Mouse (Mus musculus) cerebellum, adult 11-12 months (tissue): ENCODE results near the gene Tbc1d13.
A peak's percentile ranks its signal among the peaks of the same experiment; 100 is the strongest.

Source experiments
- DNase-seq: peaks from one replicate; pipeline ENCODE4 v3.0.0; 2022

Gene Tbc1d13

DNA sequence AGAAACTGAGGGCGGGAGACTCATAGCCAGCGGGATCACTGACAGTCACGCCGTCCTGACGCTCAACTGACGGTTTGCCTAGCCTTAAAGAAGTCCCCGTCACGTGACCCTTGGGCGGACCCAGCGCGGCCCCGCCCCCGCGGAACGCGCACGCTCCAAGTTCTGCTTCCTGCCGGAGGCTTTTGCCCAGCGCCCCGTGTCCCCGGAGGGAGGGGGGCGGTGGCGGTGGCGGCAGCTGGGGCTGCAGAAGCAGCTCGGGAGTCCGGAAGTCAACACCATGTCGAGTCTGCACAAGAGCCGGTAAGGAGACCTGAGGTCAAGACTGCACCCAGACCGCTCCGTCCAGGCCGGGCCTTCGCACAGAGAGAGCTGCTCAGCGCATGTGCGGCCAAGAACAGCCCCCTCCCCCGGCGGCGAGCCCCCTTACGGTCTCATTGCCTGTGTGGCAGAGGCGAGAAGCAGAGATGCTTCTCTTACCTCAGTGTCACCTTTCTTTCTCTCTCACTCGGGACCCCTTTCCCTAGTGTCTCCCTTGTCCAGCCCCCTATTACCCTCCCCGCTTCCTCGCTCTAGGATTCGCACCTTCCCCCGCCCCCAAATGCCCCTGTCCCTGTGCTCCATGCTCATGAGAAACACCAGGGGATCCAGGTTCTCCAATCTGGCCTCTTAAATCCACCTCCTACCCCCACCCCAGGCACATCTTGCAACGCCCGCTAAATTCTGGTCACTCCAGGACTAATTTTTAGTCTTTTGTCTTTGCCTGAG is at the start of gene Tbc1d13:
Gene Tbc1d13 (plus strand): TSS at position 134 of the 765 bp plus-strand sequence.
- peak; percentile 96 for DNase-seq

DNA sequence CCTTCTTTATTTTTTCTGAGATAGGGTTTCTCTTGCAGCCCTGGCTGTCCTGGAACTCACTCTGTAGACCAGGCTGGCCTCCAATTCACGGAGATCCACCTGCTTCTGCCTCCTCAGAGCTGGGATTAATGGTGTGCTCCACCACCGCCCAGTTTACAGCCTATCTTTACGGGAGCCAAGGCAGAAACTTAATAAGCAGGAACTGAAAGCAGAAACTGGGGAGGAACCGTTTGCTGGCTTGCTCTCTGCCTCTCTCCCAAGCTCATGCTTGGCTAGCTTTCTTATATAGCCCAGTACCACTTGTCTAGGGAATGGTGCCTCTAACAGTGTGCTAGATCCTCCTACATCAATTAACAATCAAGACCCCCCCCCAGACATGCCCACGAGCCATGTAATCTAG is 49.4 kb upstream of the Tbc1d13 start:
- DNase-seq, result no peak

DNA sequence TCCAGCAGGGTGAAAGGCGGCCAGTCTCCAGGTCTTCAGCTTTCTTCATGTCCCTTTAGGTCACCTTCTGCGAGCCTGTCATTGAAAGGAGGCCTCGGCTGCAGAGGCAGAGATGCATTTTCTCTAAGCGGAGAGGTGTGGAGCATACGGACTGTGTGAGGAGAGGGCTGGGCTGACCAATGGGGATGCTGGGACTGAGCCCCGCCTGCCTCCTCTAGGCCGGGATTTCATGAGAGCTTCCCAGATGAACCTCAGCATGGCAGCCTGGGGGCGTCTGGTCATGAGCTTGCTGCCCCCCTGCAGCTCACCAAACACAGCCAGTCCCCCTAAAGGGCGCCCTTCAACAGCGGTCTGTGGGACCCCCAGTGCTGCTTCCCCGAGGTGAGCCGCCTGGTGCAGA is 48.9 kb upstream of the Tbc1d13 start:
- DNase-seq, result no peak

GRCm38 (mm10) chr2:30087310-30087709 is 46.2 kb upstream of the Tbc1d13 start:
- no peak for DNase-seq

- no peak for DNase-seq
These were observed 42.0 kb upstream of the Tbc1d13 start for GRCm38 (mm10) chr2:30091521-30091920.

DNA sequence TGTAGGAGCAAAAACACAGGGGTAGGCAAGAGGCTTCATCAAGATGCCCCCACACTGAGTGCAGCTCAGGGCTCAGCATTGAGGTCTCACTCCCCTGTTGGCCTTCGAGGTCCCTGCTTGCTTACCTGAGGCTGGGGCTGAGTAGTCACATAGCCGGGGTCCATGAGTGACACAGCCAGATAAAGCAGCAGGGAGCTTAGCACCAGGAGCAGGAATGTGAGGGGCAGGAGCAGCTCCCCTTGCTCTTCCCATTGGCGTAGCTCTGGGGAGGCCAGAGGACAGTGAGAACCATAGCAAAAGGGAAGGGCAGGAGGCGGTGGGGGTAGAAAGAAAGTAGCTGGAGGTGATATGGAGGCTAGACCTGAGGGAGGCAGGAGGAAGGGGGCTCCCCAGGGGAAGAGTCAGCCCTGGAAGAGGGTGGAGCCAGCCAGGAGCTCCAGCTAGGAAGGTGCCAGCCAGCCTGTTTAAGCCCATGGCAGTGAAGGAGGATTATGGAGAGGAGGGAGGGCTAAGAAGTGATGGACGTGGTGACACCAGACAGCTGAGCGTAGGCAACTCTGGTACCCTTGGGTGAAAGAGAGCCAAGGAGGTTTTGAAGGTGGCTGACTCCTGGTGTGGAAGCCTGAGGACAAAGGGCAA is 41.1 kb upstream of the Tbc1d13 start:
- peak; percentile 33 for DNase-seq

DNA sequence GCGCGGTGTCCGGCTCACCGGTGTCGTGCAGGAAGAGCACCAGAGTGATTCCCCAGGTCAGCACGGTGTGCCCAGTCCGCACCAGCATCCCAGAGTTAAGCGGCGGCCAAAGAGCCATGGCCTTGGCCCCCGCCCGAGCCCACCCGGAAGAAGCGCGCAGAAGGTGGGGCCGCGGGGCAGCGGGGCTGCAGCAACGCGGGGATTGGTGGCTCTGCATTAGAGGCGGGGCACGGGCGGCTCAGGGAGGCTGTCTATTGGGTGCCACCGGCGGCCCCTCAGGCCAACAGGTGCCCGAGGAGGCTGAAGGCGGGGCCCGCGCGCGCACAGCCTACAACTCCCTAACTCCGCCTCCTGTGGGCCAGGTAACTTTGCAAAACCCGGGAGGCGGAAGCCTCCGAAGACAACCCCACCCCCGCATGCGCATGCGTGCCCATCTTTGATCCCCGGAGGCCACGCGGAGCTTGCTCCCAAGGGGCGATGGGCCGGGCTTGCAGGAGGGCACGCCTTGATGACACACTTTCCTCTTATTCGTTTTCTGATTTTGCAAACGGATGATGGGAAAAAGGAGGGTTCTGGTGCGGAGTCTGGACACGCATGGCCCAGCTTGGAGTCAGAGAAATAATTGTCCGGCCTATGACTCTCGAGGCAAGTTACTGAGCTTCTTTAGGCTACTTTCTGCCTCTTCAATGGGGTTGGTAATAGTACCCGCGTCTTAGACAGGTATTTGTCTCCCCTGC is 39.9 kb upstream of the Tbc1d13 start, which contains the start of gene Zdhhc12:
Gene Zdhhc12 (minus strand): TSS at position 178 of the 737 bp plus-strand sequence.
- peak; percentile 95 for DNase-seq

DNA sequence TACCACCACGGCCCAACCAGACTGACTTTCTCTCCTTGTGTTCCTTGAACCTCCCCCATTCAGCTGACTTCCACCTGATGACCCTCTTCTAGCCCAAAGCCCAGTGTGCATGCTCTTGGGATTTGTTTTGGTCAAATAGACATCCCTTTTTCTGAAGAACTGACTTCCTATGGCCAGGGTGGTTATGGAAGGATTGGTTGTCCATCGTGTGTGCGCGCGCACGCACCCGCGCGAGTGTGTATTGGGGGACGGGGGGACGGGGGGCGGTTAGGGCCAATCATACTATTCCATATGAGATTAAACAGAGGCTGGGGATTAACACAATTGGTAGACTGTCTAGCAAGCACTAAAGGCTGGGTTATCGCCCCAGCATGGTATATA is 39.3 kb upstream of the Tbc1d13 start:
- DNase-seq, result no peak

- DNase-seq, result no peak
These were observed 37.5 kb upstream of the Tbc1d13 start for GRCm38 (mm10) chr2:30095882-30096527.

DNA sequence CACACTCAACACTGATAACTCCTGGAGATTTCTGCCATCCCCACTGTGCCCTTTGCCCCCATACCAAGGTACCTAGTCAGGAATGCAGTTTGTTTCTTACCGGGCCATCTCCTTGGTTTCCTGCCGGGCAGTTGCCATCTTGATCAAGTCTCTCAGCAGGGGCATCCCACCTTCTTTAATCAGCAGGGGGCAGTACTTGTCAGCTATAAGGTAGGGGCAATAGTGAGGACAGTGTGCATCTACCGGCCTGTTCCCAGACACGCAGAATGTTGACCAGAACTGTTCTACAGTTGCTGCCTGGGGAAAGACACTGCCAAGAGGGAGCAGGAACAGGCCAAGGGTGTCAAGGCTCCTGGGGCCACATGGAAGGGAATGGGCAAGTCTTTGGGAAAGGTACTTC is 33.3 kb upstream of the Tbc1d13 start:
- no peak for DNase-seq

- no peak for DNase-seq
These were observed 27.2 kb upstream of the Tbc1d13 start for GRCm38 (mm10) chr2:30106364-30106763.

GRCm38 (mm10) chr2:30107646-30108045 is 25.9 kb upstream of the Tbc1d13 start:
- DNase-seq, result no peak

GRCm38 (mm10) chr2:30108260-30108659 is 25.3 kb upstream of the Tbc1d13 start:
- no peak for DNase-seq

DNA sequence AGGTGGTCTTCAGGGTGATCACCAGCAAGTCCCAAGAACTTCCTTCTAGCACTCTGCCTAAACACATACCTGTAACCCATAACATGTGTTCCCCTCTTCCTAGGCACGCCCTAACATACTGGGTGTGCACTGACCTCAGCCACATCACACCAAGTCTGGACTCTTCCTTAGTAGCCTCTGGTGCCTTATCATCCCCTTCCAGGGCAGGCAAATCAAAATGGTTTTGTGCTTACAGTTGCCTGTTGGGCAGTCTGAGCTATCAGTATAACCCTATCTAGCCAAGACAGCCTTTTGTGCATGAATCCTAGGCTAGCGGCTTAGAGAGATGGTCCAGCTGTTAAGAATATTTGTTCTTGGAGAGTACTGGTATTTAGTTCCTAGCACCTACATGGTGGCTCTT is 22.0 kb upstream of the Tbc1d13 start:
- no peak for DNase-seq

GRCm38 (mm10) chr2:30112564-30112963 is 21.0 kb upstream of the Tbc1d13 start:
- DNase-seq, result no peak

DNA sequence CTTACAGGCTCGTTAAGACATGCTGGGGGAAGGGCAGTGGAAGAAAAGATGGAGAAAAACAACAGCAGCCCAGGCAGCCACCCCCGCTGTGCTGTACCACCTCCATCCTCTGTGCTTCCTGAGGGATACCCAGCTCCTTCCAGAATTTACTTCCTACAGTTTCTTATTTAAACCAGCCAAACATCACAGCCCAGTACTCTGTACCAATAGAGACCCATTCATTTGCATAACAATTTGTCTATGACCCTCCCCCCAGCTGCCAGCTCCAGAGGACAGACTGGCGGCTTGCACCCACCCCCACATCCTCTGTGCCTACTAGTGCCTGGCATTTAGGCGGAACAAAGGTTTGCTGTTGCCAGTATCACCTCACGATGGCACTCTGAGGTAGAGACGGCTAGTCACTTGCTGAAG is 13.9 kb upstream of the Tbc1d13 start:
- DNase-seq, result no peak

GRCm38 (mm10) chr2:30120269-30120668 is 13.3 kb upstream of the Tbc1d13 start:
- DNase-seq, result no peak

GRCm38 (mm10) chr2:30122766-30123165 is 10.8 kb upstream of the Tbc1d13 start:
- DNase-seq, result no peak

DNA sequence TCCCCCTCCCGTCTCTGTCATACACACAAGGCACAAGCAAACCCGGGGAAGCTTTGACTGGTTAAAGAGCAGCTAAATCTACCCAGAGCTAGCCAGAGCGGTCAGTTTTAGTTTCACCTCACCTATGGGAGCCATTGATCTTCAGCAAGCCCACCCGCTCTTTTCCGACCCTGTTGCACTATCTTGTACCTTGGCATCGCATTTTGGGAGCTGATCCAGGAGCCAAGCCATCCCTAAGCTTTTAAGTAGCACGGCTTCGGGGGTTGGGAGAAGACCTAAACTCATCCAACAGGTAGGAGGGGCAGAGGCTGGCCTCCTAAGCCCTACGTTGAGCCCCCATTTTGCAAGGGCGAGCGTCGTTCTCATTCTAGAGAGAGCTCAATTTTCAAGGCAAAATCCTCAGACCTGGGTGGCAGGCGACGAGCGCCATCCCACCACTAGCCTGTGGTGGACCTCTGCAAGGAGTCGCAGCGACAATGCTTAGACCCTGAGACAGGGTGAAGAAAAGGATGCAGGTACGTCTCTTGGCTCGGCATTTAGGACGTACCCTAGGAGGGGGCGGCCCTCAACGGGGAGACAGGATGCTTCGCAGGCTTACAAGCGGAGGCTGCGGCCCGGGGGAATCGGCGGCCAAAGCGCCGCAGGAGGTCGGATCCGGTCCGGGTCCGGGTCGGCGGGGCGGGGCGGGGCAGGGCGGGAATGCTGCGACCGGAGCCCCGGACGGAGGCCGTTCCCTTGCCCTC is 9.6 kb upstream of the Tbc1d13 start:
- DNase-seq, result peak; percentile 65

DNA sequence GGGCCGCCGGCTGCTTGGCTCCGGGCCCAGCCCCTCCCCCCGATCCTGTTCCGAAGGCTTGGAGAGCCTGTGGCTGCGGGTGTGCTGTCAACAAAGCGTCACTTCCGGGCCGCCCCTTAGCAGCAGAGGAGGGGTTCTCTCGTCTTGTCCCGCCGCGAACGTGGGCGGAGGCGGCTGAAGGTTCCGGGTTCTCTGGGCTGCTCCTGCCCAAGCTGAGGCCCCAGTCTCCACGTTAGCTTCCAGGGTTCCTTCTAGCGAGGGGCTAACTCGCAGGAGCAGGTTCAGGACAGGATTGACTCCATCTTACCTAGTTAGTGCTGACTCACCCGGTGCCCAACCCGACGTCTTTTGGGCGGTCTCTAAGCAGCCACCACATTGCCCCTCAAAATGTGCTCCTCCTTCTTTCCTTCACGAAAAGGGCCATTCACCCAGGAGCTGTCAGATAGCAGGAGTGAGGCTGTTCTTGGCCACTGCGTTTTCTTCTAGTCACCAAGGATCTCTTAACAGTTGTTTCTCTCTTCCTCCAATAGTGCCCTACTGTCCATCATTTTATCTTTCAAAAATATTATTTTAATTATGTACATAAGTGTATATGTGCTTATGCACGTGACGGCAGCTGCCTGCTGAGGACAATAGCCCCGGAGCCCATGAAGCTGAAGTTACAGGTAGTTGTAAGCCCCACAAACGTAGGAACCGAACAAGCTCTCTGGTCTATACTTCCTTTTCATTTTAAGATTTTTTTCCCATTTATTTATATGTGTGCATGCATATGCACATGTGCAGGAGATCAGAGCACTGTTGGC is 8.9 kb upstream of the Tbc1d13 start, which contains the start of gene Zer1:
Gene Zer1 (minus strand): TSS at position 114 of the 803 bp plus-strand sequence.
- DNase-seq, result peak; percentile 95

GRCm38 (mm10) chr2:30128789-30129188 is 4.8 kb upstream of the Tbc1d13 start:
- DNase-seq, result no peak

GRCm38 (mm10) chr2:30130156-30130555 is 3.4 kb upstream of the Tbc1d13 start:
- no peak for DNase-seq
